Mouse (Mus musculus): Measurements from ENCODE around the gene Creb3l1. TPM values are rescaled to one million over a fixed set of nuclear protein-coding genes. Genes with fewer than 3 reads are reported as not detected.

Gene Creb3l1
- polyA plus RNA-seq, 1 experiment from 2014 or later, result 3.3 TPM

GRCm38 (mm10) chr2:91958701-91959457 is 65.4 kb downstream of the Creb3l1 start:
- H3K27me3 ChIP-seq, result no peaks in the 10 kb centered on the region
- no peaks in the 10 kb centered on the region for H3K36me3 ChIP-seq
- H3K4me2 ChIP-seq, result no peak overlapping the region
- no peak overlapping the region for H3K4me3 ChIP-seq
- no peaks in the 10 kb centered on the region for H3K9me3 ChIP-seq
- 49% methylated on average over 10 of the region's 10 CpGs for WGBS
- H3K27ac ChIP-seq (replicated peaks), result no peak overlapping the region
- 0 out of 2 replicates have a peak overlapping the region, but pooled peaks have one; percentile 12 for H3K9ac ChIP-seq
- no peak for ATAC-seq (ENCODE audit: low read depth)
- H3K4me1 ChIP-seq (replicated peaks), result peaks cover 72% of the 10 kb centered on the region

GRCm38 (mm10) chr2:91958049-91958448 is 66.3 kb downstream of the Creb3l1 start:
- no peaks in the 10 kb centered on the region for H3K27me3 ChIP-seq
- H3K36me3 ChIP-seq, result no peaks in the 10 kb centered on the region
- H3K4me3 ChIP-seq, result no peak overlapping the region
- no peak overlapping the region for H3K27ac ChIP-seq (replicated peaks)
- no peaks in the 10 kb centered on the region for H3K9me3 ChIP-seq
- no peak for ATAC-seq (ENCODE audit: low read depth)
- no peak overlapping the region for H3K4me2 ChIP-seq
- 86% methylated on average over 8 of the region's 8 CpGs for WGBS
- H3K4me1 ChIP-seq (replicated peaks), result peaks cover 79% of the 10 kb centered on the region
- no peak overlapping the region for H3K9ac ChIP-seq

DNA sequence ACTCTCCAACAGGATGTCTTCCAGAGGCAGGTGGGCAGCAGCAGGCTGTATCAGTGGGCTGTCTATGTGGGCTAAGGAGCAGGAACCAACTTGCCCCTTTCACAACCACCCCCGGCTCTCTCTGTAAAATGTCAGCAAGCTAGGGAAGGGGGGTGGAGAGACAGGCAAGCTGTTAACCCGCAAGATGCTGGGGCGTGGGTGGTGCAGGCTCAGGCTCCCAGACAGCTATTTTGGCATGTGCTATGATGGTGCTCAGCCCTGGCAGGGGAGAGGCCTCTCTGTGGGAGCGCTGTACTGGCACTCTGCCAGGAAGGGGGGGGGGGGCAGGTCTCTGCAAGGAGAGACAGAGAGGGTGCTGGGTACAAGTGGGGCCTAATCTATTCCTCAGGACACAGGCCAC is 67.2 kb downstream of the Creb3l1 start:
- Histone ChIP-seq H3K4me2 (no peak overlapping the region), H3K4me3 (no peak overlapping the region), H3K27ac (replicated peaks) (peak overlapping the region; percentile 49; the same call in 1 of the 2 replicates), H3K4me1 (replicated peaks) (peaks cover 70% of the 10 kb centered on the region), H3K36me3 (no peaks in the 10 kb centered on the region), H3K27me3 (no peaks in the 10 kb centered on the region), H3K9me3 (no peaks in the 10 kb centered on the region), H3K9ac (no peak overlapping the region; the same call in 1 of the 2 replicates)
- 35% methylated on average over 4 of the region's 4 CpGs for WGBS
- peak; percentile 64 for ATAC-seq (ENCODE audit: low read depth)

DNA sequence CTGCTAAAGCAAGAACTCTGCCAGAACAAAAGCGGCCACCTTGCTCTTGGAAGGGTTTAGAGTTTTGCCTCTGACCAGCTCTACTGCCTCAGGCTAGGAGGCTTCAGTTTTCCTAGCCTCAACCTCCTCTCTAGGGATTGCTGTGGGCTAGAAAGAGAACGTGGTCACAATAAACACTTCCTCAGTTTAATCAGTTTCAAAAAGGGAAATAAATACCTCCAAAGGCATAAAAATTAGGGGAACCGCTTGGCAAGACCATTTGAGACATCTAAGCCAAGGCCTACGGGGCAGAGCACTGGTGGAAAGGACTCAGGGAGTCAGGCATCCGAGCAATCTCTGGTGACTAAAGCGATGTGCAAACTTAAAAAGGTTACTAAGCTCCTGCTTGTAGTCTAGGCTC is 68.4 kb downstream of the Creb3l1 start:
- WGBS, result 91% methylated on average over 6 of the region's 6 CpGs
- no peaks in the 10 kb centered on the region for H3K9me3 ChIP-seq
- H3K4me2 ChIP-seq, result no peak overlapping the region
- no peak overlapping the region for H3K9ac ChIP-seq
- H3K27me3 ChIP-seq, result no peaks in the 10 kb centered on the region
- peaks cover 59% of the 10 kb centered on the region for H3K4me1 ChIP-seq (replicated peaks)
- H3K36me3 ChIP-seq, result no peaks in the 10 kb centered on the region
- ATAC-seq (ENCODE audit: low read depth), result no peak
- H3K4me3 ChIP-seq, result no peak overlapping the region
- no peak overlapping the region for H3K27ac ChIP-seq (replicated peaks)

DNA sequence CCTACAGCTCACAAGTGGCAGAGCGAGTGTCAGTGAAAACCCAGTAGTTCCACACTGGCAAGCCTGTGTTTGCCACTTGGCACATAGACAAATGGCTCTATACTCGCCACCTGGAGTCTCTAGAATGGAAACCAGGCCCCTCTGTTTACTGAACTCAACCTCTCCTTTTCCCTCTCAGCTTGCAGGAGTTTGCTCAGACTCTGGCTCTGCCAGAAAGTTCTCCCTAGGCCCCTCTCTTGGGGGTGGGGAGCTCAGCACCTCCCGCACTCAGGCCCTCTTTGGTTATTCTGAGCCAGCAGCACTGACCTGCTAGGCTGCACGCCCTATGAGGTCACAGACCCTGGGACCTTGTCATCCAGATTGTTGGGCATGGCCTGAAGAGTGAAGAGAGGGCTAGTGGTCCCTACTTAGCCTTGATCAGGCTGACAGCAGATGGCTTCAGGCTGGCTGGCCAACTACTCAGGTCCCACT is 69.1 kb downstream of the Creb3l1 start:
- Histone ChIP-seq H3K36me3 (no peaks in the 10 kb centered on the region), H3K9ac (no peak overlapping the region), H3K4me1 (replicated peaks) (peaks cover 61% of the 10 kb centered on the region), H3K4me3 (no peak overlapping the region), H3K4me2 (no peak overlapping the region), H3K27ac (replicated peaks) (no peak overlapping the region), H3K27me3 (no peaks in the 10 kb centered on the region), H3K9me3 (no peaks in the 10 kb centered on the region)
- no peak for ATAC-seq (ENCODE audit: low read depth)
- 81% methylated on average over 4 of the region's 4 CpGs for WGBS

DNA sequence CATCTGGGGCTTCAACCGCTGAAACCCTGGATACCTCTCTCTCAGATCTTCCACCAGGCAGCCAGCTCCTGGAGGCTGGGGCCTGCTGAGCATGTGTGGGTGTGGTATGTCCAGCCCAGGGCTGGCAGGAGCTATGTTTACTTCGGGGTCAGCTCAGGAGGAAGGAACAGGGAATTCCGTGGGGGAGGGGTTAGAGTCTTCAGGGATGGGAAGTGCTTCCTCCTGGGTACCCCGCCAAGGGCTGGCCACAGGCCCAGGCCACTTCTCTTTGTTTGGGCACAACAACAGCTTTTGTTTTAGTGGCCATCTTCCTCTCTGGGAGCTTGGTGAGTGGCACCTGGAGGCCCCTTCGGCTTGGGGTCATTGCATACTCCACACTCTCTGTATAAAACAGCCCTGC is 70.5 kb downstream of the Creb3l1 start:
- Histone ChIP-seq H3K4me3 (no peak overlapping the region), H3K27ac (replicated peaks) (peak overlapping the region; percentile 28), H3K9ac (no peak overlapping the region), H3K9me3 (no peaks in the 10 kb centered on the region), H3K27me3 (no peaks in the 10 kb centered on the region), H3K36me3 (no peaks in the 10 kb centered on the region), H3K4me1 (replicated peaks) (peaks cover 61% of the 10 kb centered on the region), H3K4me2 (no peak overlapping the region)
- no peak for ATAC-seq (ENCODE audit: low read depth)
- 22% methylated on average over 5 of the region's 5 CpGs for WGBS

- no peaks in the 10 kb centered on the region for H3K27me3 ChIP-seq
- H3K36me3 ChIP-seq, result no peaks in the 10 kb centered on the region
- peaks cover 73% of the 10 kb centered on the region for H3K4me1 ChIP-seq (replicated peaks)
- peak overlapping the region; percentile 42 for H3K4me2 ChIP-seq
- peak overlapping the region; percentile 62 for H3K9ac ChIP-seq
- 0 out of 2 replicates have a peak overlapping the region, but pooled peaks have one; percentile 6 for H3K4me3 ChIP-seq
- peak; percentile 41 for ATAC-seq (ENCODE audit: low read depth)
- peak overlapping the region; percentile 76 for H3K27ac ChIP-seq (replicated peaks)
- WGBS, result 12% methylated on average over 15 of the region's 15 CpGs
- no peaks in the 10 kb centered on the region for H3K9me3 ChIP-seq
Observed at GRCm38 (mm10) chr2:91950275-91951085, 73.8 kb downstream of the Creb3l1 start.

- peak; percentile 22; the same call in 1 of the 2 replicates for ATAC-seq (ENCODE audit: low read depth)
- H3K9ac ChIP-seq, result peak overlapping the region; percentile 62
- 63% methylated on average over 17 of the region's 17 CpGs for WGBS
- 0 out of 2 replicates have a peak overlapping the region, but pooled peaks have one; percentile 6 for H3K4me3 ChIP-seq
- H3K4me2 ChIP-seq, result peak overlapping the region; percentile 42
- H3K36me3 ChIP-seq, result no peaks in the 10 kb centered on the region
- peaks cover 71% of the 10 kb centered on the region for H3K4me1 ChIP-seq (replicated peaks)
- no peaks in the 10 kb centered on the region for H3K9me3 ChIP-seq
- peak overlapping the region; percentile 76 for H3K27ac ChIP-seq (replicated peaks)
- H3K27me3 ChIP-seq, result no peaks in the 10 kb centered on the region
Observed at GRCm38 (mm10) chr2:91949411-91950274, 74.7 kb downstream of the Creb3l1 start.

DNA sequence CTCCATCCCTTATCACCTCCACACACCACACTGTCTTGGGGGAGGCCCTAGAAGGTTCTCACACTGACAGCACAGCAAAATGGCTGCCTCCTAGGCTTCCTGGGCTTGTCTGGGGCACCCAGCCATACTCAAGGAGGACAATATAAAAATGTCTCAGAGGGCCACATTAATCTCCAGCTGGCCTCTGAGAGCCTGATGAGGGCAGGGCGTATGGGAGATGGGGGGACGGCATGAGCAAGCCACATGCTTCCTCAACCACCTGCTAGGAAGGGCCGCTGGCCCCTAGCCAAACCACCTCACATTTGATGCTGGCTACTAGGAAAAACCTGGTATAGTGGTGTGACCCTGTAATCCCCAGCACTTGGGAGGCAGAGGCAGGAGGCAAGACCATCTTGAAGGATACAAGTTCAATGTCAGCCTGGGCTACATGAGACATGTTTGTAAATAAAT is 75.5 kb downstream of the Creb3l1 start:
- Histone ChIP-seq H3K4me3 (no peak overlapping the region), H3K4me2 (no peak overlapping the region), H3K27me3 (no peaks in the 10 kb centered on the region), H3K36me3 (no peaks in the 10 kb centered on the region), H3K27ac (replicated peaks) (no peak overlapping the region), H3K4me1 (replicated peaks) (peaks cover 68% of the 10 kb centered on the region), H3K9me3 (no peaks in the 10 kb centered on the region), H3K9ac (no peak overlapping the region)
- WGBS, result 62% methylated on average over 3 of the region's 3 CpGs
- no peak for ATAC-seq (ENCODE audit: low read depth)

GRCm38 (mm10) chr2:91948151-91948509 is 76.2 kb downstream of the Creb3l1 start:
- Histone ChIP-seq H3K4me1 (replicated peaks) (peaks cover 62% of the 10 kb centered on the region), H3K36me3 (no peaks in the 10 kb centered on the region), H3K4me3 (no peak overlapping the region), H3K9ac (no peak overlapping the region), H3K9me3 (no peaks in the 10 kb centered on the region), H3K4me2 (no peak overlapping the region), H3K27me3 (no peaks in the 10 kb centered on the region), H3K27ac (replicated peaks) (peak overlapping the region; percentile 76)
- no peak for ATAC-seq (ENCODE audit: low read depth)
- 75% methylated on average over 6 of the region's 6 CpGs for WGBS

DNA sequence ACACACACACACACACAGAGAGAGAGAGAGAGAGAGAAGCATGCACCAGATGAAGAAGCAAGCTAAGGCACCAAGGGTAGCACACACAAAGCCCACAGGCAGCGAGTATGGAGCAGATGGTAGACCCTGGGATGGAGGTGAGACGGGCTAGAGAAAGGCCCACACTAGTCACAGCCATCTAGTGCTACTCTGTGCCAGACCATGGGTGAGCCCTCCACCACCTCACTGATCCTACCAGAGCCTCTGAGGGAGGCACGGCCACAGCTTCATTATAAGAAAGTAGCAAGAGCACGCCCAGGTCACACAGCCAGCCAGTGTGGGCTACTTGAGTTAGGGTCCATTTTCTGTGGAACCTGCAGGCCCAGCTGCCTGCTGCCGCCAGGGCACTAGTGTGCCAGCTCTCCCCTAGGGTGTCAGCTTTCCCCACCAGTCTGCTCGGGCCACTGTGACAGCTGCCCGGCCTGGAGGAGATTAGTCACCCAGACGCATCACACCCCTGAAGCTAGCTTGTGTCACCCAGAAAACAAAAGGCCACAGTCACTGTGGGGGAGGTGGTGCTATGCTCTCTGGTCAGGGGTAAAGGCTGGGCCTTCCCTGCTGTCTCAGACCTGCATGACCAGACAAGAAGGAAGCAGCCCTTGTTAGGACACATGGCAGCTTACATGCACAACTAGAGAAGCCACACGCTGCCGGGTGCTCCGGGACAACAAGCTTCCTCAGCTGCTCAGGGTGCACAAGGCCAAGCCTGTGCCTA is 76.7 kb downstream of the Creb3l1 start:
- no peak for ATAC-seq (ENCODE audit: low read depth)
- peak overlapping the region; percentile 76 for H3K27ac ChIP-seq (replicated peaks)
- 0 out of 2 replicates have a peak overlapping the region, but pooled peaks have one; percentile 38 for H3K9ac ChIP-seq
- peaks cover 62% of the 10 kb centered on the region for H3K4me1 ChIP-seq (replicated peaks)
- H3K9me3 ChIP-seq, result no peaks in the 10 kb centered on the region
- H3K36me3 ChIP-seq, result no peaks in the 10 kb centered on the region
- no peak overlapping the region for H3K4me2 ChIP-seq
- H3K27me3 ChIP-seq, result no peaks in the 10 kb centered on the region
- 49% methylated on average over 11 of the region's 11 CpGs for WGBS
- H3K4me3 ChIP-seq, result no peak overlapping the region
